Mouse (Mus musculus) neural tube, embryonic 12.5 days (tissue): ENCODE results near the gene Ribc2. TPM values are rescaled to one million over a fixed set of nuclear protein-coding genes. Genes with fewer than 3 reads are reported as not detected.

Experiments used
- ATAC-seq: fragments of 200-750 bp; cut with Nextera tagmentation; 2 replicates; pipeline ENCODE4 v1.8.0; 2017; ENCODE audit warnings: low read depth, mild to moderate bottlenecking, moderate TSS enrichment, moderate library complexity; ENCODE audit not compliant: low FRiP score
- H3K27ac ChIP-seq: fragments of 300-500 bp; sonication (generic); 2 replicates; pipeline ENCODE4 v1.5.1; 2016
- H3K27me3 ChIP-seq: fragments of 300-500 bp; sonication (generic); replicated peaks from 2 replicates; pipeline ENCODE4 v1.6.1; 2016; ENCODE audit warnings: mild to moderate bottlenecking
- H3K36me3 ChIP-seq: fragments of 300-500 bp; sonication (generic); 2 replicates; pipeline ENCODE4 v1.6.1; 2016; ENCODE audit warnings: mild to moderate bottlenecking
- H3K4me1 ChIP-seq: fragments of 300-500 bp; sonication (generic); 2 replicates; pipeline ENCODE4 v1.6.1; 2016
- H3K4me2 ChIP-seq: fragments of 300-500 bp; sonication (generic); replicated peaks from 2 replicates; pipeline ENCODE4 v1.6.1; 2016; ENCODE audit warnings: mild to moderate bottlenecking
- H3K4me3 ChIP-seq: fragments of 300-500 bp; sonication (generic); 2 replicates; pipeline ENCODE4 v1.5.1; 2016
- H3K9ac ChIP-seq: fragments of 300-500 bp; sonication (generic); 2 replicates; pipeline ENCODE4 v1.6.1; 2016; ENCODE audit warnings: mild to moderate bottlenecking
- H3K9me3 ChIP-seq: fragments of 300-500 bp; sonication (generic); 2 replicates; pipeline ENCODE4 v1.6.1; 2016; ENCODE audit warnings: mild to moderate bottlenecking
- WGBS: fragments of 180-500 bp; shearing (Covaris S2); methylation state at CpG from one replicate; pipeline ENCODE4 v1.1.7; 2016; 5-methylcytosine and 5-hydroxymethylcytosine counted together
- polyA plus RNA-seq: library from polyadenylated mRNA; unstranded; fragments of >200 nt; fragmentation: Nextera tagmentation; extraction: Ambion mirVana; gene quantifications from 2 replicates; pipeline ENCODE4 v1.2.1, GENCODE M21; 2016

Gene Ribc2
- polyA plus RNA-seq, 1 experiment from 2014 or later = 0.56 TPM

DNA sequence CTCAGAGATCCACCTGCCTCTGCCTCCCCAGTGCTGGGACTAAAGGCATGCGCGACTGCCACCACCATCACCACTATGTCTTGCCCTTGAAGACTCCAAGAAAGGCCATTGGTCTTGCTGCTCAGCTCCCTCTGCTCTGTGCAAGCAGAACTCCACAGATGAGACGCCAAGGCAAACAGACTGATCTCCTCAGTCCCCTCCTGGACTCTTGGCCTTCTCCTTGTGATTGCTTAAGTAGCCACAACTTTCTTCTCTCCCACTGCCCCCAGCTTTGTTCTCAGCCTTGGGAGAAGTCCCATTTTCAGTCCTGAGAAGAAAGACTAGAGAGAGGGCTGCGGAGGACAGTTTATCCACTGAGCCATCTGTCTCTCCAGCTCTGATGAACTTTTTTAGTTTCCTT, 50.2 kb downstream of the Ribc2 start:
- 91% methylated on average over 4 of the region's 4 CpGs for WGBS
- Histone ChIP-seq H3K36me3 (no peaks in the 10 kb centered on the region), H3K4me2 (no peak overlapping the region), H3K27me3 (no peaks in the 10 kb centered on the region), H3K4me3 (no peak overlapping the region), H3K27ac (no peak overlapping the region), H3K9ac (no peak overlapping the region), H3K9me3 (no peaks in the 10 kb centered on the region), H3K4me1 (no peaks in the 10 kb centered on the region)
- no peak for ATAC-seq

DNA sequence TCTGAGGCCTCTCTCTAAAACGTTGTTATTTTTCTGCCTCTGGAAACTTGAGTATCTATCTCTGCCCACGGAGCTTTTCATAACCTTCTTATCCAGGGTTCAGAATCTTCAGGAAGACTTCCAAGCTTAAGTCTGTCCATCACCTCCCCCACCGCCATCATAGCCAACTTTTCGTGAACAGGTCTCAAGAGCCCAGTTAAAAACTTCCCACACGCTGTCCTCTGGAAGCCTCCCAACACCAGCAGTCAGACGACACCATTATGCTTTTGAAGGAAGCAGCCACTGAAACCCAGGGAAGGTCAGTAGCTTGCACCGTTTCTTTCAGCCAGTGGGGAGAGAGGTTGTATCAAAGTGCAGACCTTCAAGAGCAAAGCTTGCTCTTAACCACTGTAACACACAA, 55.0 kb downstream of the Ribc2 start:
- no peaks in the 10 kb centered on the region for H3K27me3 ChIP-seq
- ATAC-seq = no peak
- no peak overlapping the region for H3K9ac ChIP-seq
- H3K36me3 ChIP-seq = no peaks in the 10 kb centered on the region
- no peak overlapping the region for H3K4me2 ChIP-seq
- H3K4me1 ChIP-seq = no peaks in the 10 kb centered on the region
- no peaks in the 10 kb centered on the region for H3K9me3 ChIP-seq
- no peak overlapping the region for H3K27ac ChIP-seq
- WGBS = 69% methylated on average over 7 of the region's 7 CpGs
- no peak overlapping the region for H3K4me3 ChIP-seq

DNA sequence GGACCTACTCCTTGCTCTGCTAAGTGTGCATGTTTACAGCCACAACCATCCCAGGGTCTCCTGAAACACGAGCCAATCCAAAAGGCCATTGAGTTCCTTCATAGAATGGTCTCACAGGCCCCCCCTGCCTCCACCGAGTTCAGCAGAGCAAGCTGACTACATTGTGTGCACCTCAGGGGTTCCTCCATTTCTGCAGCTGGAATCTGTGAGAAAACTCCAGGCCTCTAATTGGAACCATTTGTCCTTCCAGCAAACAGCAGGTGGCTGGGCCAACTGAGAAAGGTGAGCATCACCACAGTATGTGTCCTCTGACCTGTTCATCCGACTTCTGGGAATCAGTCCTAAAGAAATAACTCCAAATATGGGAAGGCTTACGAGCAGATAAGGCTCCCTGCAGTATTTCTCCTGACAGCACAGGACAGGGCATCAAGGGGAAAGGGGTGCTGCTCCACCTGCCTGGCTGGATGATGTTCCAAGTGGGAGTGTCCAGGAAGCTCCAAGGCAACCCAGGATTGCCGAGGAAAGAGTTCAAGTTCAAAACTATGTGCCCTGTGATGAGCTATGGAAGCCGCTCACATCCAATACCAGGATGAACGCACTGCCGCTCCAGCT, 56.4 kb downstream of the Ribc2 start:
- WGBS = 58% methylated on average over 8 of the region's 8 CpGs
- Histone ChIP-seq H3K27ac (no peak overlapping the region), H3K4me3 (no peak overlapping the region), H3K4me2 (no peak overlapping the region), H3K36me3 (no peaks in the 10 kb centered on the region), H3K4me1 (no peaks in the 10 kb centered on the region), H3K9ac (no peak overlapping the region), H3K27me3 (no peaks in the 10 kb centered on the region), H3K9me3 (no peaks in the 10 kb centered on the region)
- no peak for ATAC-seq

Other genes starting within 250 kb of the Ribc2 start
- gene Gm29666, start 212.0 kb upstream of the Ribc2 start, polyA plus RNA-seq = 0.90 and 0.98 TPM in 2 replicates
- 49.4 and 49.6 TPM in 2 replicates for gene Nup50, start 208.7 kb upstream of the Ribc2 start, polyA plus RNA-seq
- 28.6 and 35.3 TPM in 2 replicates for gene 5031439G07Rik, start 143.5 kb upstream of the Ribc2 start, polyA plus RNA-seq
- 0.53 and 0.61 TPM in 2 replicates for gene Upk3a, start 114.9 kb upstream of the Ribc2 start, polyA plus RNA-seq
- gene Fam118a, start 103.1 kb upstream of the Ribc2 start, polyA plus RNA-seq = 23.9 and 26.0 TPM in 2 replicates
- 0.15 and 0.24 TPM in 2 replicates for gene Smc1b, start 114 bp upstream of the Ribc2 start, polyA plus RNA-seq
- gene Fbln1, start 73.9 kb downstream of the Ribc2 start, polyA plus RNA-seq = 102 and 108 TPM in 2 replicates
- 453 and 459 TPM in 2 replicates for gene Atxn10, start 204.2 kb downstream of the Ribc2 start, polyA plus RNA-seq